Mouse (Mus musculus) forebrain, embryonic 12.5 days (tissue): Measurements from ENCODE around the gene Gins1. TPM values are rescaled to one million over a fixed set of nuclear protein-coding genes. Genes with fewer than 3 reads are reported as not detected.

Source experiments
- ATAC-seq: fragments of 200-750 bp; cut with Nextera tagmentation; 2 replicates; pipeline ENCODE4 v1.8.0; 2017; ENCODE audit warnings: moderate TSS enrichment; ENCODE audit not compliant: low FRiP score
- H3K27ac ChIP-seq: fragments of 300-500 bp; sonication (generic); 2 replicates; pipeline ENCODE4 v1.5.1; 2016; ENCODE audit warnings: mild to moderate bottlenecking
- H3K27me3 ChIP-seq: fragments of 300-500 bp; sonication (generic); 2 replicates; pipeline ENCODE4 v1.6.1; 2016; ENCODE audit warnings: mild to moderate bottlenecking
- H3K36me3 ChIP-seq: fragments of 300-500 bp; sonication (generic); replicated peaks from 2 replicates; pipeline ENCODE4 v1.6.1; 2016; ENCODE audit warnings: mild to moderate bottlenecking
- H3K4me1 ChIP-seq: fragments of 300-500 bp; sonication (generic); 2 replicates; pipeline ENCODE4 v1.6.1; 2016
- H3K4me2 ChIP-seq: fragments of 300-500 bp; sonication (generic); 2 replicates; pipeline ENCODE4 v1.6.1; 2016; ENCODE audit warnings: mild to moderate bottlenecking, moderate library complexity
- H3K4me3 ChIP-seq: fragments of 300-500 bp; sonication (generic); replicated peaks from 2 replicates; pipeline ENCODE4 v1.5.1; 2016; ENCODE audit warnings: mild to moderate bottlenecking
- H3K9ac ChIP-seq: fragments of 300-500 bp; sonication (generic); 2 replicates; pipeline ENCODE4 v1.6.1; 2016; ENCODE audit warnings: mild to moderate bottlenecking
- H3K9me3 ChIP-seq: fragments of 300-500 bp; sonication (generic); 2 replicates; pipeline ENCODE4 v1.6.1; 2016
- WGBS: fragments of 180-500 bp; shearing (Covaris S2); methylation state at CpG from one replicate; pipeline ENCODE4 v1.1.7; 2016; 5-methylcytosine and 5-hydroxymethylcytosine counted together
- polyA plus RNA-seq: library from polyadenylated mRNA; unstranded; fragments of >200 nt; fragmentation: Nextera tagmentation; extraction: Ambion mirVana; gene quantifications from 2 replicates; pipeline ENCODE4 v1.2.1, GENCODE M21; 2016

Gene Gins1
- polyA plus RNA-seq, 1 experiment from 2014 or later, result 66.8 TPM

DNA sequence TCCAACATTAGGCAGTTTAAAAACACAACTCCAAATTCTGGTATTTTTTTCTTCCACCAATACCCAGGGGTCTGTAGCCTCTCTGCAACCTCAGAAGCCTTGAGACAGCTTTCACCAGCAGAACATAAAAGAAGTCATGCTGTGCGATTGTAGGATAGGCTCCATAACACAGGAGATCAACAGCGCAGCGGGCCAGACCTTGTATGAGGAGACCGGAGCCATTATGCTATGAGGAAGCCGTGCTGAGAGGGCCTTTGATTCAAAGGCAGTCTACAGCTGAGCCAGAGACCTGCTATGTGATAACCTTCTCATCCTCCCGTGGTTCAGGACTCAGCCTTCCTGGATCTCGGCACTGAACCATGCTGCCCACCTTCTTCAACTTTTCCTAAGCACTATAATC is 66.7 kb downstream of the Gins1 start:
- Histone ChIP-seq H3K4me2 (no peak overlapping the region), H3K27me3 (no peaks in the 10 kb centered on the region), H3K36me3 (peaks cover 76% of the 10 kb centered on the region), H3K9me3 (no peaks in the 10 kb centered on the region), H3K4me3 (no peak overlapping the region), H3K27ac (no peak overlapping the region), H3K9ac (no peak overlapping the region), H3K4me1 (no peaks in the 10 kb centered on the region)
- WGBS, result 77% methylated on average over 7 of the region's 7 CpGs
- no peak for ATAC-seq

DNA sequence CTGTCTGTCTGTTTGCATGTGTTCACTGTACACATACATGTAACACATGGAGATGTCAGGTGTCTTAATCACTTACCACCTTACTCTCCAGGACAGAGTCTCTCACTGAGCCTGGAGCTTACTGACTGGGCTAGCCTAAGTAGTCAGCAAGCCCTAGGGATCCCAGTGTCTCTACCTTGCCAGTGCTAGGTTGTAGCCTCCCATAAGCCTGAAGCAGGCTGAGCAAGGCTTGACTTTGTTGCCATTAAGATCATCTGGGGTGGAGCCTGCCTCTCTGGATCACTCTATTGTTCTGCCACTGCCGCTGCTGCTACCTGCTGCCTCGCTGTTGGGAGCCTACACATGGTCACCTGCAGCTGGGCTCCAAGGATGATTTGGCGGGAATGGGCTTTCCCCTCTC is 67.5 kb downstream of the Gins1 start:
- Histone ChIP-seq H3K4me3 (no peak overlapping the region), H3K9ac (no peak overlapping the region), H3K36me3 (peaks cover 76% of the 10 kb centered on the region), H3K27me3 (no peaks in the 10 kb centered on the region), H3K9me3 (no peaks in the 10 kb centered on the region), H3K27ac (no peak overlapping the region), H3K4me1 (no peaks in the 10 kb centered on the region), H3K4me2 (no peak overlapping the region)
- no peak for ATAC-seq
- WGBS, result 90% methylated on average over 3 of the region's 3 CpGs

DNA sequence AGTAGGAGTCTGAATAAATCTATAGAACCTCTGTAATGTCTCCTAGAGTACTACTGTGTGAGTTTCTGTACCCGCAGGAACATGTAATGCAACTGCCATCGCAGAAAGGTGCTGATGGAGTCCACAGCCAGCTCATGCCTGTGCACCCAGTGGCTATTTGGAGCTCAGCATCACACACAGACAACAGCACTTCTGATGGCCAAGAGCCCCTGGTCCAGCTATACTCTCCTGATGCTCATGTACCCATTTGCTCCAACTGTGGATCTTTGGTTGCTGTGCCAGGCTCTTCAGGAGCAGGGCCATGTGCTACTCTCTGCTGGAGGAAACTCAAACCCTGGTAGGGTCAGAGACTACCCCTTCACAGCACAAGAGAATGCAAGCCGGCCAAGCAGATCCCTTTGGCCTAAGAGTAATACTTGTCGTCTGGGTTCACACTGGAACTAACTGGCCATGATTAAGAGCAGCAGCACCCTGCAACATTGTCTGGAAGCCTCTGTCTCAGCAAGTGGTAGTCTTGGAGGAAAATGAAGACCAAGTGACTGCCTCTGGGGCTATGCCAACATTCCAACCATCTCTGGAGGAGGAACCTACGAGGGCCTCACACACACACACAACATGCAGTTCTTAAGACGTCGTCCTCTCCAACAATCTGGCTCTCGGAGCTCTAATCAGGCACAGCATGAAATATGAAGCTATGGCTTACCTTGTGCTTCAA is 68.4 kb downstream of the Gins1 start:
- no peaks in the 10 kb centered on the region for H3K9me3 ChIP-seq
- no peak overlapping the region for H3K4me2 ChIP-seq
- H3K36me3 ChIP-seq, result peaks cover 77% of the 10 kb centered on the region
- no peaks in the 10 kb centered on the region for H3K27me3 ChIP-seq
- ATAC-seq, result no peak
- H3K27ac ChIP-seq, result no peak overlapping the region
- H3K4me1 ChIP-seq, result no peaks in the 10 kb centered on the region
- H3K9ac ChIP-seq, result no peak overlapping the region
- no peak overlapping the region for H3K4me3 ChIP-seq
- WGBS, result 94% methylated on average over 8 of the region's 8 CpGs

DNA sequence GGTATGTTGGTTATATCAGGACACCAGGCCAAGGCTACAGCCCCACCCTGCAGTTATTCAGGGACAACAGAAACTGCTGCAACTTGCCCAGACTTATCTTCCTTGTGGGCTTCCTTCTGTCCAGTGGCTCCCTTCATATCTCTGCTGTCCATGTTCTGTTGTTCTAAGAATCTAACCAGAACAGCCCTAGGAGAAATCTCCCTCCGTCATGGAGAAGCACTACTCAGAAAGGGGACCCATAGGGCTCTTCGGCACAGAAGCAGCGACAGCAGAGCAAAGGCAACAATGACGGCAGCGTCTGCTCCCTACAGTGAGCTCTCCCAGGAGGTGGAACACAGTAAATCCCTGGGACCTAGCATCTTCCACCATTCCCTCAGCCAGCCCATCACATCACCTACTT is 71.7 kb downstream of the Gins1 start:
- H3K36me3 ChIP-seq, result peaks cover 55% of the 10 kb centered on the region
- H3K9ac ChIP-seq, result no peak overlapping the region
- no peaks in the 10 kb centered on the region for H3K27me3 ChIP-seq
- ATAC-seq, result no peak
- H3K9me3 ChIP-seq, result no peaks in the 10 kb centered on the region
- no peak overlapping the region for H3K27ac ChIP-seq
- no peaks in the 10 kb centered on the region for H3K4me1 ChIP-seq
- H3K4me3 ChIP-seq, result no peak overlapping the region
- WGBS, result 90% methylated on average over 5 of the region's 5 CpGs
- no peak overlapping the region for H3K4me2 ChIP-seq

DNA sequence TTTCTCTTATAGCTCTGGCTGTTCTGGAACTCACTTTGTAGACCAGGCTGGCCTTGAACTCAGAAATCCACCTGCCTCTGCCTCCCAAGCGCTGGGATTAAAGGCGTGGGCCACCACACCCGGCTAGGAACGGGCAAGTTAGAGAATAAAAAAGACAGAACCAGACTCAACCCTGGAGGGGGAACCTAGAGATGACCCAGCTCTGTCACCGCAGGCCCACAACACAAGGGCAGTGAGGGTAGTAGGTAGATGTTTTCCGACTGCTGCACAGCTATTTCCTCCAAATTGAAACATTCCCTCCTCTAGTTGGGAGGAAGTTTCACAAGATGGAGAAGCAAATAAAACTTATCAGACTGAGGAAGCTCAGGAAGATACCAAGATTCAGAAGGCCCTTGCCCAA is 72.5 kb downstream of the Gins1 start:
- Histone ChIP-seq H3K4me1 (no peaks in the 10 kb centered on the region), H3K27me3 (no peaks in the 10 kb centered on the region), H3K4me3 (no peak overlapping the region), H3K9me3 (no peaks in the 10 kb centered on the region), H3K36me3 (peaks cover 47% of the 10 kb centered on the region), H3K27ac (no peak overlapping the region), H3K4me2 (no peak overlapping the region), H3K9ac (no peak overlapping the region)
- no peak for ATAC-seq
- WGBS, result 92% methylated on average over 6 of the region's 6 CpGs

DNA sequence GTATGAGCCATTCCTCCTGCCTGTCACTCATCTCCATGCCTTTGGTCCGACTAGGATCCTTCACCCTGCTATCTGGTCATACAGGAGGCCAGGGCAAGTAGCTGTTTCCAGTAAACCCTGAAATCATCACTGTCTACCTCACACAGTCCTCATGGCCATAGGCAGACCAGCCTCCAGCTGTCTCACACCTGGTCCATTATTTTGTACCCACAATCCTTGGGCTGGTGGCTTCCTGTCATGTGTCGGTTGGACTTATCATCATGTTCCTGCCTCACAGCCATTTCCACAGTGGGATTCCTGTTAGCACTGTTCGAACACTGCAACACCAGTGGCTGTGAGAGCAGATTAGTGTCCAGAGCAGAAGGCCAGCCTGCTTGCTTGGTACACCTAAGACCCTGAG is 73.6 kb downstream of the Gins1 start:
- H3K4me2 ChIP-seq, result no peak overlapping the region
- H3K4me1 ChIP-seq, result no peaks in the 10 kb centered on the region
- no peak overlapping the region for H3K27ac ChIP-seq
- H3K9me3 ChIP-seq, result no peaks in the 10 kb centered on the region
- peaks cover 36% of the 10 kb centered on the region for H3K36me3 ChIP-seq
- no peak overlapping the region for H3K9ac ChIP-seq
- 94% methylated on average over 3 of the region's 3 CpGs for WGBS
- no peak overlapping the region for H3K4me3 ChIP-seq
- H3K27me3 ChIP-seq, result no peaks in the 10 kb centered on the region
- no peak for ATAC-seq

DNA sequence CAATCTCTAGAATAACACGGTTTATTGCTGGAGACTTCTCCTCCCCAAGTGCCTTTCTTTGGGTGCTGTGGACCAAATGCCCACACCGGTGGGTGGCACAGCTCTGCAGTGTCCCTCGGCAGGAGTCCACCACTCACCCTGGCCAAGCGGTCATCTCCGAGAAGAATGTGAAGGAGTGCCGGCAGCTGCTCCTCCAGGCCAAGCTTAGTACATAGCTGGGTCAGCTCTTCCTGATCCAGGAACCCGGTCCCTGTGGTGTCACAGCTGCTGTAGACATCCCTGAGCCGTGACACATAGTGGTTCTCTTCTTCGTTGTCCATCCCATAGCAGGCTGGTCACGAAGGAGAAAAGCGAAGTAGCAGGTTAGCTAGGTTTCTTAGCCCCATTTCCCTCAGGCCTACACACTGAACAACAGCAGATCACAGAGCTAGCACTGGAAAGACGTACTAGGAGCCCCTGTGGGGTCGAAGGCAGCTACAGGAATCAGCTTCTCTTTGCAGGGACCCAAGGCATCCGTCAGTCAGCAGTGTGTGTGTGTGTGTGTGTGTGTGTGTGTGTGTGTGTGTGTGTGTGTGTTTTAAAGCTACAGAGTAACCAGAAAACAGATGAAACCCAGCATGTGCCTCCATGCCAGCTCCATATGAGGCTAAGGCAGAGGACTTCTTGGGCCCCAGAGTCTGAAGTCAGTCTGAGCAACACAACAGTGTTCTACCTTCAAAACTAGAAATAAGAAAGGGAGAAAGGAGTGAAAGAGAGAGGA is 74.8 kb downstream of the Gins1 start:
- Histone ChIP-seq H3K4me1 (no peaks in the 10 kb centered on the region), H3K9me3 (no peaks in the 10 kb centered on the region), H3K27ac (no peak overlapping the region), H3K4me3 (no peak overlapping the region), H3K27me3 (no peaks in the 10 kb centered on the region), H3K36me3 (peaks cover 27% of the 10 kb centered on the region), H3K9ac (0 out of 2 replicates have a peak overlapping the region, but pooled peaks have one; percentile 29), H3K4me2 (no peak overlapping the region)
- 93% methylated on average over 14 of the region's 14 CpGs for WGBS
- ATAC-seq, result no peak

Other genes with a start within 250 kb of the Gins1 start
- gene Acss1, start 236.9 kb upstream of the Gins1 start, polyA plus RNA-seq, result 43.4 and 54.8 TPM in 2 replicates
- gene Vsx1, start 216.0 kb upstream of the Gins1 start, polyA plus RNA-seq, result 0.06 and 0.11 TPM in 2 replicates
- gene Entpd6, start 156.4 kb upstream of the Gins1 start, polyA plus RNA-seq, result 29.5 and 29.6 TPM in 2 replicates
- gene Pygb, start 118.7 kb upstream of the Gins1 start, polyA plus RNA-seq, result 81.6 and 86.3 TPM in 2 replicates
- gene Abhd12, start 659 bp upstream of the Gins1 start, polyA plus RNA-seq, result 57.2 and 60.1 TPM in 2 replicates
- 24.3 and 24.4 TPM in 2 replicates for gene Ninl, start 134.0 kb downstream of the Gins1 start, polyA plus RNA-seq
- gene Nanp, start 134.0 kb downstream of the Gins1 start, polyA plus RNA-seq, result 44.1 and 47.8 TPM in 2 replicates
- gene Gm14151, start 186.9 kb downstream of the Gins1 start, polyA plus RNA-seq, result not detected in 2 replicates
- not detected in 2 replicates for gene Gm14147, start 192.8 kb downstream of the Gins1 start, polyA plus RNA-seq